Mouse (Mus musculus) heart, postnatal 0 days (tissue): ENCODE results near the gene Zfp420. TPM values are rescaled to one million over a fixed set of nuclear protein-coding genes. Genes with fewer than 3 reads are reported as not detected.

Experiments used
- ATAC-seq: fragments of 200-750 bp; cut with Nextera tagmentation; 2 replicates; pipeline ENCODE4 v1.8.0; 2017; ENCODE audit warnings: low read depth, moderate number of reproducible peaks, moderate library complexity; ENCODE audit not compliant: insufficient read depth
- DNase-seq: peaks from one replicate; pipeline ENCODE4 v3.0.0-alpha.2; 2016; ENCODE audit warnings: low spot score
- H3K27ac ChIP-seq: fragments of 300-500 bp; sonication (generic); 2 replicates; pipeline ENCODE4 v1.5.1; 2014; ENCODE audit warnings: low read depth, mild to moderate bottlenecking
- H3K27me3 ChIP-seq: fragments of 300-500 bp; sonication (generic); 2 replicates; pipeline ENCODE4 v1.6.1; 2014; ENCODE audit warnings: low read length, mixed read lengths; ENCODE audit not compliant: control insufficient read depth, insufficient read depth
- H3K36me3 ChIP-seq: fragments of 300-500 bp; sonication (generic); replicated peaks from 2 replicates; pipeline ENCODE4 v1.6.1; 2014; ENCODE audit warnings: low read length, mixed read lengths; ENCODE audit not compliant: control insufficient read depth, insufficient read depth
- H3K4me1 ChIP-seq: fragments of 300-500 bp; sonication (generic); 2 replicates; pipeline ENCODE4 v1.6.1; 2014; ENCODE audit warnings: antibody characterized with exemption; ENCODE audit not compliant: control insufficient read depth, insufficient read depth
- H3K4me2 ChIP-seq: fragments of 300-500 bp; sonication (generic); 2 replicates; pipeline ENCODE4 v1.6.1; 2014; ENCODE audit warnings: low read depth, mild to moderate bottlenecking, low read length, moderate library complexity
- H3K4me3 ChIP-seq: fragments of 300-500 bp; sonication (generic); 2 replicates; pipeline ENCODE4 v1.5.1; 2014; ENCODE audit warnings: low read depth, low read length
- H3K9ac ChIP-seq: fragments of 300-500 bp; sonication (generic); replicated peaks from 2 replicates; pipeline ENCODE4 v1.6.1; 2014; ENCODE audit warnings: low read depth, low read length, mixed read lengths
- H3K9me3 ChIP-seq: fragments of 300-500 bp; sonication (generic); replicated peaks from 2 replicates; pipeline ENCODE4 v1.6.1; 2016; ENCODE audit warnings: low read length; ENCODE audit not compliant: control insufficient read depth
- CTCF ChIP-seq: IDR thresholded peaks from 2 replicates; pipeline ENCODE4 v1.5.1; 2016; ENCODE audit warnings: antibody characterized with exemption, control low read depth, low read depth
- EP300 ChIP-seq: IDR thresholded peaks from 2 replicates; pipeline ENCODE4 v1.6.1; 2016; ENCODE audit warnings: antibody characterized with exemption, low read depth
- WGBS: fragments of 180-500 bp; shearing (Covaris S2); extraction: QIAGEN DNeasy Blood & Tissue Kit; methylation state at CpG from one replicate; pipeline ENCODE4 v1.1.7; 2014; 5-methylcytosine and 5-hydroxymethylcytosine counted together
- polyA plus RNA-seq: library from polyadenylated mRNA; unstranded; fragments of >200 nt; fragmentation: Nextera tagmentation; extraction: Ambion mirVana; gene quantifications from 2 replicates; pipeline ENCODE4 v1.2.1, GENCODE M21; 2015
- total RNA-seq: library from RNA; depleted of rRNA; stranded (reverse); fragments of >200 nt; gene quantifications from 2 replicates; pipeline ENCODE4 v1.2.3, GENCODE M21; 2014; ENCODE audit warnings: low replicate concordance; rRNA removed

Zfp420 gene
- total RNA-seq (0.70 and 0.80 TPM in 2 replicates), polyA plus RNA-seq (2.2 and 2.5 TPM in 2 replicates)

GRCm38 (mm10) chr7:29859532-29860517, at the start of gene Zfp420:
Zfp420 (plus strand) TSS chr7:29859979.
- Histone ChIP-seq H3K36me3 (0 out of 2 replicates have a peak, but pooled peaks cover 6% of the 10 kb centered on the region), H3K9me3 (0 out of 2 replicates have a peak, but pooled peaks cover 4% of the 10 kb centered on the region), H3K27ac (no peak within 1 kb of the TSS), H3K27me3 (no peaks in the 10 kb centered on the region), H3K4me2 (peak within 1 kb of the TSS; percentile 87), H3K4me3 (peak within 1 kb of the TSS; percentile 58), H3K9ac (peak within 1 kb of the TSS; percentile 53), H3K4me1 (0 out of 2 replicates have a peak, but pooled peaks cover 5% of the 10 kb centered on the region)
- 2% methylated on average over 32 of the region's 32 CpGs for WGBS
- ATAC-seq (peak; percentile 97), DNase-seq (peak; percentile 93)
- TF ChIP-seq CTCF (no peak), EP300 (no peak)

DNA sequence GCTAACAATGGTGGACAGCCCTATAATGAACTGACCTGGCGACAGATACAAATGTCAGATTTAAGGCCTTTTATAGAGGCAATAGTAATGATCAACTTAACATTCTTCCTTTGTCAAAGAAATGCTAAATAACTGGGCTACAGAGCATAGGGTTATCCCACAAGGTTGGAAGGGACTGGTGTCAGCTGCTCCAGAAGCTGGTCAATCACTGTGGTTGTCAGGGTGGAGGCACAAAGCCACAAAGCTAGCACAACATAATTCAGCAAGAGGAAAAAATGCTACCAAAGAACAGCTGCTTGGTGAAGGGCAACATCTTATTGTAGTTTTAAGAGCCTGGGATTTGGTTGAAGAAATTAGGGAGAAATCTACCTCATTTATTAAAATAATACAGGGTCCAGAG, 47.5 kb upstream of the Zfp420 start:
- ATAC-seq (no peak), DNase-seq (no peak)
- Histone ChIP-seq H3K36me3 (no peaks in the 10 kb centered on the region), H3K9ac (no peak overlapping the region), H3K27me3 (no peaks in the 10 kb centered on the region), H3K27ac (no peak overlapping the region), H3K4me3 (no peak overlapping the region), H3K9me3 (no peaks in the 10 kb centered on the region), H3K4me2 (no peak overlapping the region), H3K4me1 (peaks cover 11% of the 10 kb centered on the region; the same call in 1 of the 2 replicates)
- no peak for TF ChIP-seq CTCF
- 94% methylated on average over 1 of the region's 1 CpGs for WGBS

DNA sequence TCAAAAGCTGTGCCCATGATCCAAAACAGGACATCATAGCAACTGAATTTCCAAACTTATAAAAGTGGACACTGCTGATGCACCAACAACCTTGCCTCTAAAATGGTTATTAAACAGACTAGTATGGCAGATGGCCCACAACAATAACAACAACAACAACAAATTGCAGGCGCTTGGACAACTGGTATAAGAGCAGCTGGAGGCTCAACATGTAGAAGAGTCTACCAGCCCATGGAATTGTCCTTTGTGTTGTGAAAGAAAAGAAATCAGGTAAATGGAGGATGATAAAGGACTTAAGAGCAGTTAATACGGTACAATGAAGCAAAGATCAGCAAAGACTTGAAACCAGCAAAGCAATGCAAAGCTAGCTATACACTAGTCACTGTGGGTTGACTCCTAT, 45.4 kb upstream of the Zfp420 start:
- H3K27me3 ChIP-seq = no peaks in the 10 kb centered on the region
- 84% methylated on average over 2 of the region's 2 CpGs for WGBS
- H3K9me3 ChIP-seq = no peaks in the 10 kb centered on the region
- H3K4me1 ChIP-seq = peaks cover 14% of the 10 kb centered on the region
- no peak overlapping the region for H3K4me3 ChIP-seq
- no peaks in the 10 kb centered on the region for H3K36me3 ChIP-seq
- DNase-seq (no peak), ATAC-seq (no peak)
- no peak overlapping the region for H3K27ac ChIP-seq
- TF ChIP-seq CTCF = no peak
- no peak for TF ChIP-seq EP300
- H3K4me2 ChIP-seq = no peak overlapping the region
- no peak overlapping the region for H3K9ac ChIP-seq

GRCm38 (mm10) chr7:29815061-29815784, 44.6 kb upstream of the Zfp420 start:
- Histone ChIP-seq H3K4me1 (peaks cover 17% of the 10 kb centered on the region), H3K4me3 (peak overlapping the region; percentile 75), H3K27me3 (no peaks in the 10 kb centered on the region), H3K4me2 (peak overlapping the region; percentile 96), H3K9ac (peak overlapping the region; percentile 65), H3K9me3 (no peaks in the 10 kb centered on the region), H3K27ac (peak overlapping the region; percentile 81), H3K36me3 (no peaks in the 10 kb centered on the region)
- 2% methylated on average over 12 of the region's 12 CpGs for WGBS
- ATAC-seq = 0 out of 2 replicates have a peak, but pooled peaks have one; percentile 3
- DNase-seq = peak; percentile 20
- TF ChIP-seq EP300 (no peak), CTCF (no peak)

- Histone ChIP-seq H3K9me3 (no peaks in the 10 kb centered on the region), H3K27me3 (no peaks in the 10 kb centered on the region), H3K4me3 (peak within 1 kb of the TSS; percentile 75), H3K27ac (peak within 1 kb of the TSS; percentile 81), H3K4me2 (peak within 1 kb of the TSS; percentile 96), H3K36me3 (no peaks in the 10 kb centered on the region), H3K4me1 (peaks cover 17% of the 10 kb centered on the region), H3K9ac (peak within 1 kb of the TSS; percentile 65)
- TF ChIP-seq EP300 (no peak), CTCF (no peak; the same call in 1 of the 2 replicates)
- ATAC-seq (peak; percentile 94), DNase-seq (peak; percentile 98)
- WGBS = under 1% methylated on average over 26 of the region's 26 CpGs
Measured at GRCm38 (mm10) chr7:29815910-29816429, 43.8 kb upstream of the Zfp420 start, which contains the start of gene Zfp790. Zfp790 (plus strand) TSS chr7:29816114.
